Mouse (Mus musculus) lung, adult 18-20 months (tissue): ENCODE measurements around the gene Trmt13.
"Not testable (repeated sequence)": the region's sequence is repeated elsewhere in the genome, so short reads cannot be mapped to it uniquely, and the experiment has no call there.

ENCODE experiments used
- DNase-seq, 2 experiments: peaks; one replicate each; pipeline ENCODE4 v3.0.0; 2022; ENCODE audit warnings: mixed read lengths in 2 of 2

Trmt13 gene

GRCm38 (mm10) chr3:116614295-116614892 is at the start of gene Trmt13:
Gene Trmt13 (minus strand): TSS chr3:116614587.
- peak; percentile 34 to 58 for DNase-seq

DNA sequence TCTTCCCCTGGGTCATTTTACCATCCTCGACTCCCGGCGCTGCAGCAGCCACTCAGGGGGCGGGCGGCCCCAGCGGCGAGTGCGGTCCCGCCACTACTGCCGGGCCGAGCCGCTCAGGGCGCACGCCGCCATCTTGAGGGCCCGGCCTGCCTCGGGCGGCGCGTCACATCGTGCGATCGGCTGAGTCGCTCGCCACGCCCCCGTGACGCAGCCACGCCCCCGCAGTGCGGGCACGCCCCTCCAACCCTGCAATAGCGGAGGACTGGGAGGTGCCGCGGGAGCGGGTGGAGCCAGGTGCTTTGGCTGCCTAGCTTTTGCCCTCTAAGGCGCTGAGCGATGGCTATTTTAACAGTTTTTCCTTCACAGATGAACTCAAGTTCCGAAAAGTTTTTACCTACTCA is 48.1 kb upstream of the Trmt13 start, which contains the start of gene Mfsd14a:
Gene Mfsd14a, minus strand, starts transcription at position 215 of the 401 bp plus-strand sequence.
- DNase-seq: peak; percentile 99

DNA sequence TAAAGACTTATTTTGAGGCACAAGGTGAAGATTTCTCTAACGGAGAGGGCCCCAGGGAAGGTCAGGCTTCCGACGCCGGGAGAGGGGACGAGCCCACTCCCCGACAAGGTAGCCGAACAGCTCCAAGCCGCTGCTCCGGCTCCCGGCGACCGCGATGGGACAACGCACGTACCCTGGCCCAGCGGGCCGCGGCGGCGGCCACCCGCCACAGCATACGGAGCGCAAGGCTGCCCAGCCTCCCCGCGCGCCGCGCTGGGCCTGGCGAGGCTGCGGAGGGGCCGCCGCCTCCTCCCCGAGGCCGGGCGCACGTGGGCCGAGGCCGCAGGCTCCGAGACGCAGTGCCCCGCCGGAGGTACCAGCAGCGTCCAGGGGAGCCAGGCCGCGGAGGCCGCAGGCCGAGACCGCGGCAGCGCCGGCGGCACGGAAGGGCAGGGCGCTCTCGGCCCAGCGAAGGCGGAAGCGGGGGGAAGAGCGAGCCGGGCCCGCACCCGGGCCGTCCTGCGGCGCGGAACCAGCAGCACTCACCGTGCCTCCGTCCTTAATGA is 47.6 kb upstream of the Trmt13 start:
- DNase-seq: no peak

- no peak for DNase-seq
Observed at GRCm38 (mm10) chr3:116661288-116661869, 47.0 kb upstream of the Trmt13 start.

DNA sequence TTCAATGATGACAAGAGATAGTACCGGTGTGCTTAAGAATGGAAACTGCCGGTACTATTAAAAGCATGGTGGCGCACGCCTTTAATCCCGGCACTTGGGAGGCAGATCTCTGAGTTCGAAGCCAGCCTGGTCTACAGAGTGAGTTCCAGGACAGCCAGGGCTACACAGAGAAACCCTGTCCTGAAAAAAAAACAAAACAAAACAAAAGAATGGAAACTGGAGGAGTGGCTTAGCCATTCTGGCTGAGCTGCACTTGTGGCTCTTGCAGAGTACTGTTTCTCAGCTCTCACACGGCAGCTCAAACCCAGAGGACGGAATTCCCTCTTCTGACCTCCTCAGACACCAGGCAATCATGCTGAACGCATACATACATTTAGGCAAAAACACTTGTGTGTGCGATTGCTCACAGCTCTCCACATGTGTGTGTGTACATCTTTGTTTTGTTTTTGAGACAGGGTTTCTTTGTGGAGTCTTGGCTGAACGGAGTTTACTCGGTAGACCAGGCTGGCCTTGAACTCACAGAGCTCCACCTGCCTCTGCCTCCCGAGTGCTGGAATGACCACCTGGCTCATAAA is 45.6 kb upstream of the Trmt13 start:
- no peak for DNase-seq

GRCm38 (mm10) chr3:116658928-116659565 is 44.7 kb upstream of the Trmt13 start:
- DNase-seq: no peak

DNA sequence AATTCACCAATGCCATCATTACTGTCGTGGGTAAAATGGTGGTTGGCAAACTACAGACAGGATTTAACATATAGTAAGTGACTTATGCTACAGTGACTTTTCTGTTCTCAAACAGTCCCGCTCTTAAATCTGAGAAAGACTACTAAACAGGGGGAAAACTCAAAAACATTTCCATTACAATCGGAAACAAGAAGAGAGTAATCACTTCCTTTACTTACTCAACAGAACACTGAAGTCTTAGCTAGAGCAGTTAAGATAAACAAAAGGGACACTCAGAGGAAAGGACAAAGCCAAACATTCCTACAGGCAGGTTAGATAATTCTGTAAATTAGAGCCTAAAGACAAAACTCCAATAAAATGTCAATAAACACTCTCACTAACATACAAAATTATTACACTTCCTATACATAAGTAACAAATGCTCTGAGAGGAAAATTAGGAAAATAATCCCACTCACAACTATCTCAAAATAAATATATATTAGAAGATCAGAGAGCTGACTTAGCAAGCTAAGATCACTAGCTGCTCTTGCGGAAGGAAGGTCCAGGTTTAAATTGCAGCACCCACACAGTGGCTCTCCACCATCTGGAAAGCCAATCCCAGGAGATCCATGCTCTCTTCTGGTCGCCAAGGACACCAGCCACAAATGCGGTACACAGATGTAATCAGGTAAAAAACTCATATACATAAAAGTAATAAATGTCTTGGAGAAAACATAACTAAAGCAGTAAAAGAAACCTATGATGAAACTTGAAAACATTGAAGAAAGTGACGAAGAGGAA is 42.0 kb upstream of the Trmt13 start:
- no peak for DNase-seq

DNA sequence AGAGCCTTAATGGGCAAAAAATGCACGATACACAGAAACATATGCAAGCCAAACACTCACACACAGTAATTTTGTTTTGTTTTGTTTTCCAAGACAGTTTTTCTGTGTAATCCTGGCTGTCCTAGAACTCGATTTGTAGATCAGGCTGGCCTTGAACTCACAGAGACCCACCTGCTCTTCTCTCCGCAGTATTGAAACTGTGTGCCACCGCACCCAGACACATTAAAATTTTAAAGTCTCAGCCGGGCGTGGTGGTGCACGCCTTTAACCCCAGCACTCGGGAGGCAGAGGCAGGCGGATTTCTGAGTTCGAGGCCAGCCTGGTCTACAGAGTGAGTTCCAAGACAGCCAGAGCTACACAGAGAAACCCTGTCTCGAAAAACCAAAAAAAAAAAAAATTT is 39.7 kb upstream of the Trmt13 start:
- DNase-seq: not testable (repeated sequence)

DNA sequence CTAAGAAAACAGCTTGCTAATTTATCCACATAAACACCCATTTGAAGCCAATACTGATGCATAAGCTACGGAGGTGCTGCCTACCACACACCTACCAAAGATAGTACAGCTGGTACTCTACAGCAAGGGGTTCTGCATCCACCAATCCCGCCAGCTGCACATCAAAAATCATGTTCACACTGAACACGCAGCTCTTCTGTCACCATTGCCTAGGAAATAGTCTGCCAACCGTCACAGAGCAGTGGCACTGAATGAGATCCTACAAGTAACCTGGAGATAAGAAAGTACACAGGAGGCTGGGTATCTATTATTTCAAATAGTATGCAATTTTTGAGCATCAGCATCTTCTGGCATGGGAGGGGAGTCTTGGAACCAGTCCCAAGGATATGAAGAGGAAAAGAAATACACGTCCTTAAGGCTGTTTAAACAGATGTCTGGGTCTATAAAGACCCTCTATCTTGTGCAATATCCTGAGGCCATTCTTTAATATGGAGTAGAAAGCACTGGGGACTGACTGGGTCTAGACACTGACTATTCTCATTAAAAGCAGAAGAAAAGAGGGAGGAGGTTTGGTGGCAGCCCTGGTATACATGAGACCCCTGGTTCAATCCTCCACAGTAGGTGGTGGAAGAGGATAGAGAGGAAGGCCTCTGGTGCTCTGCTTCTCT is 39.0 kb upstream of the Trmt13 start:
- no peak for DNase-seq

DNA sequence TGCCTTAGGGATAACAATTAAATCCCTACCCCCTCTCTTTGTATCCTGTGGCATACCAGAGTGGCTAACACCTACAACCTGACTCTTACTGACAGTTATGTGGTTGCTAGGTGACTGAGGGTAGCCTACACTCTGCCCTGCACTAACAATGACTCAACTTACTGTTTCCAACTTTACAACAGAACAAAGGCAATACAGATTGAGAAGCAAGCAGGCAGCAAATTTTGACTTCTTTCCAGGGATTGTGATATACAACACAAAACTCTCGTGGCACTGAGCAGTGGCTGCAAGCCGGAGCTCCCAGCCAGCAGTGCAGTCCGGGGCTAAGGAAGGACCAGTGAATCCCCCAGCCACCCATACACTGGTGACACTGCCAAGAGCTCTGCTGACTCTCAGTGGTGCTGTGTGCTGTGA is 37.7 kb upstream of the Trmt13 start:
- DNase-seq: no peak

GRCm38 (mm10) chr3:116650698-116651097 is 36.3 kb upstream of the Trmt13 start:
- DNase-seq: no peak

DNA sequence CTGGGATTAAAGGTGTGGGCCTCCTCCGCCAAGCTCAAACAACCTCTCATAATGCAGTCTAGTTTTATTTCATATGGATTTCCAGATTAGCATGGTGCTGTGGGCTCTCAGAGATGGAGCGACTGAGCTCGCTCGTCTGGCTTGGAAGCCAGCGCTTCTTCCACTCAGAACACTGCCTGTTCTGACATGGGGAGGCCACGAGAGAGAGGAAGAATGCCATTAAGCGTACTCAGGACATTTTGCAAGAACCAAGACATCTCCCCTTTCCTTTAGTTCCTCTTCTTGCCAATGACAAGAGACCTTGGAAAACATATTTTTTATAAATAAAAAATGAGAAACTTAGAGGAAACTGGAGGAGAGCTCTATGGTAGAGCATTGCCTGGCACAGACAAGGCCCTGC is 34.4 kb upstream of the Trmt13 start:
- no peak for DNase-seq

DNA sequence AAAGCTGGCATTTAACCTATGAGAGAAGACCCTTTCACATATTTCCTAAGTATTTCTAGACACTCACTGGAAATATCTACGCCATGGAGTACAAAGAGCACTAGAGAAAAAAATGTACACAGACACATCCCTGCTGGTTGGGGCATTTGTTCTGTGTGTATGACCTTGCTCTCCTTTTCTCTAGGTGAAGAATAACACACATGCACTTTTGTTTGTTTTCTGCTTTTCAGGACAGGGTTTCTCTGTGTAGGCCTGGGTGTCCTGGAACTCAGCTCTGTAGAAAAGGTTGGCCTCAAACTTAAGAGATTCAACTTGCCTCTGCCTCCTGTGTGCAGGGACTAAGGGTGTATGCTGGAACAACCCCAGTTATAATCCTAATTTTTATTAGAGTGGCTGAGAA is 32.0 kb upstream of the Trmt13 start:
- no peak for DNase-seq

DNA sequence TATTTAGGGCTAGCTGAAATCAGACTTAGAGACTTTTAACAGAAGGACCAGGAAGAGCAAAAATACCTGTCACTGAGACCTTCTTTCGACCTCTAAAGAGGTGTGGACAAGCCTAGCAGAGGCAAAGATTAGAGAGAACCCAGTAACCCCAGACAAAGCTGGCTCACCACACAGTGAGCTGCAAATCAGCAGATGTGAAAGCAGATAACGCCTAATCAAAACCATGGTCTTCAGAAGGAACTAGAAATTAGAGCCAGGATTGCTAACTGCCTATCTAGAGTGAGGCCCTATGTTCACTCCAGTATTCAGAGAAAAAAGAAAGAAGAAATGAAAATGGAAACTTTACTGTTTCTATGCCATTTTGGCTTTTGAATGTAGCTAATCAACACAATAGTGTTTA is 28.0 kb upstream of the Trmt13 start:
- no peak for DNase-seq

DNA sequence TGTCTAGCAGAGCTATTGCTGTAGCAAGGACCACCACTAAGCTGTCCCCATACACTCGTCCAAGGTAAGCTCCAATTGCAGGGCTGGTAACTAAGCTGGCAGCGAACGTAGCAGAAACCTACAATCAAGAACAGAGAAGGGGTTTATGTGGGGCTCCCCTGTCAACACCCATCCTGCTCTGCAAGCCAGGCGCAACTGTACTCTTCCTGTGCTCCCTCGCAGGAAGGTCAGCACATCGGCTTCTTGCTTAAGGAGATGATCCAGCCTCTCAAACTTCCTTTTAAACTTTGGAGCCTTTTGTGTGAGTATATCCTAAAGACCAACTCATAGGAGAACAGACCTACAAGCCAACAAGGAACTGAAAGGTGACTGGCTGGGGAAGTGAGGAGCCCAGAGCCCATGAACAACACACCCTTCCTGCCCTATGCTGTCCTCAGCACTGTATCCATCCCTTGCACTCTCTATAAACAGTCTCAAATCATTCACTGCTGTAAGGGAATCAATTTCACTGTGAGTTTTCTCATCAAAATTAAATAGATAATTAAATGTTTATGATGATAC is 27.5 kb upstream of the Trmt13 start:
- DNase-seq: no peak

DNA sequence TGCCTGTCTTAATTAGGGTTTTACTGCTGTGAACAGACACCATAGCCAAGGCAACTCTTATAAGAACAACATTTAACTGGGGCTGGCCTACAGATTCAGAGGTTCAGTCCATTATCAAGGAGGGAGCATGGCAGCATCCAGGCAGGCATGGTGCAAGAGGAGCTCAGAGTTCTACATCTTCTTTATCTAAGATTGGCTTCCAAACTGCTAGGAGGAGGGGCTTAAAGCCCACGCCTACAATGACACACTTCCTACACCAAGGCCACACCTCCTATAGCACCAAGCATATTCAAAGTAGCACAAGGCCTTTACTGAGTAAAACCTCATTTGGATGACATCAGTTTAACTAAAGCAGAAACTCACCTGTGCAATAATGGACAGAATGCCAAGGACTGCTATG is 25.6 kb upstream of the Trmt13 start:
- DNase-seq: no peak

DNA sequence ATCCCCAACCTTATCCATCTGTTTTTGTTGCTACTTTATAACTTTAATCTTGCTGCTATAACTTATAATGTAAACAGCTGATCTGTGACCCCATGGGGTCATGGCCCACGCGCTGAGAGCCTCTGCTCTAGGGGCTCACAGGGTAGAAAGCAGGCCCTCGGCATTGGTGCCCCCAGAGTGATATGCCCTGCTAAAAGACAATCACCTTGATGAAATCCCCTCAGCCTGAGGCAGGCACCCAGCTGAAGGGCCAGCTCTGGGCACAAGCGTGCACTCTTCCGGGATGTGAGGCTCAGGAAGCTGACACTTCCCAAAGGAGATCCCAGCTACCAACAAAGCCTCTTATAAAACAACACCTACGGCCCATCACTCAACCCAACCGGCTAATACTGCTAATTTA is 24.2 kb upstream of the Trmt13 start:
- no peak for DNase-seq

DNA sequence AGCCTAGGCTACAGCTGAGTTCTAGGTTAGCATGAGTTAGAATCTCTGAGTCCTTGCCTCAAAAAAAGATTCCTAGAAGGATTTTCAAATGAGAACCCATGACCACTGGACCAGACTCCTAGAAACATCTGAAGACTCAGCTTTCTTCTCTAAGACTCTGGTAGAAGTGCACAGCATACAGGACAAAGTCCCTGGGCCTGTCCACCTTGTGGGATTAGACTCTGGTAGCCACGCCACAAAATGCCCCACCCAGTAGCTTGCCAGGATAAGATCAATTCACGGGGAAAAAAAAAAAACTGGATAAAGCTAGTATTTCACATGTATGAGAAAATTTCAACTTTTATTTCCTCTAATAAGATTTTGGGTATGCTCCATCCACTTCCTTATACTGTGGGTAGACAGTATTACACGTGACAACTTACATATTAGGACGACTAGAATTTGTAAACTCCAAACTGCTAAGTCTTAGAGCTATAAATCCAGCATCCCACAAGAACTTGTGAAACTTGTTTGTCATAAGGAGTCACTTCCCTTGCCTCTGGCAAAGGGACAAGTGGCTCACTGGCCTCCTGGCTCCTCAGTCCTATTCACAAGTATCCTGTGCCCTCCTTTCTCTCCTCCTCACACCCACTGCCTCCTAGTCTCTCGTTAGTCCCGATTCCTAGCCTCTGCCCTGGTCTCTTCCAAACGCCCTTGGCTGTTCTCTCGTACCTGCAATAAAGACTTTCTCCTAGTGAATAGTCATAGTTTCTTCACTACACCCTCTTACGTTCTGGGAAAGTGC is 23.5 kb upstream of the Trmt13 start:
- DNase-seq: no peak

DNA sequence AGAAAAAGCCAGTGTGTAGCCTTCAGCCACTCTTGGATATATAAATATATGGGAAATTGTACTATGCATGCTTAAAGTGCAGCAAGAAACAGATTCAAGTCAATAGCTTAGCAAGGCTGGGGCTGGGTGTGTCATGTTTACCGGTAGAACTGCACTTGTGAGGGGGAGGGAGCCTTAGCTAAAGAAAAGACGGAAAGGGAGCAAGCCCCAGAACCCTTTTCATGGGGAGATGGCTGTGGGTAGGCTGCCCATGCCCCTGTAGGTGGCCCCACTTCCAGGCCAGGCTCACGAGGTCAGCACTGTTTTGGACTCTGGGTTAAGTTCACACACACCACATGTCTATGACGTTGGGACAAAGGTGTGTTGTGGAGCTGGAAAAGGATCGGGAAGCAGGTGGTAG is 21.4 kb upstream of the Trmt13 start:
- no peak for DNase-seq

GRCm38 (mm10) chr3:116634853-116635252 is 20.5 kb upstream of the Trmt13 start:
- no peak for DNase-seq

DNA sequence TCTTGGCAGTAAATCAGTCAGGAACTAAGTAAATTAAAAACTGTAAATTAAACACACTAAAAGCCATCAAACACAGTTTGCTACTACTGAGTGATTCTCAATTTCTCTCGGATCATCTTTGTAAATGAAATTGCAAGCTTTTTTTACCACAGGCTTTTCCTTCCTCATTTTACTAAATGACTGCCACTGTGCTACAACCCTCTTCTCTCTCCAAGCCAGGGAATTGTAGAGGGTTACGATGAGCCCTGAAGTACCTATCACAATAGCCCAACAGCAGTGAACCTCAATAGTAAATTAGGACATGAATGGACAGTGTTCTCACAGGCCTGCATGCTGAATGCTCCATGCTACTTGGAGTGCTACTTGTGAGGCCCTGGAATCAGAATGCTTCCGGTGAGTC is 19.7 kb upstream of the Trmt13 start:
- DNase-seq: no peak
